Mouse (Mus musculus) heart, postnatal 10 days (tissue): ENCODE results near the gene Cyb5r3. TPM values are rescaled to one million over a fixed set of nuclear protein-coding genes. Genes with fewer than 3 reads are reported as not detected.

Experiments used
- DNase-seq, 2 experiments: peaks; one replicate each; pipeline ENCODE4 v3.0.0; 2021
- intact Hi-C: fragments of 180-260 bp; cut with DNase I; formaldehyde crosslinking; loops from one replicate; pipeline ENCODE4 v1.15.1; 2025
- total RNA-seq, 2 experiments: library from RNA; stranded (reverse); gene quantifications; 2 replicates each; pipeline ENCODE4 v1.2.3; 2021

Gene Cyb5r3
- total RNA-seq, 2 experiments from 2014 or later: 133 to 136 TPM

DNA sequence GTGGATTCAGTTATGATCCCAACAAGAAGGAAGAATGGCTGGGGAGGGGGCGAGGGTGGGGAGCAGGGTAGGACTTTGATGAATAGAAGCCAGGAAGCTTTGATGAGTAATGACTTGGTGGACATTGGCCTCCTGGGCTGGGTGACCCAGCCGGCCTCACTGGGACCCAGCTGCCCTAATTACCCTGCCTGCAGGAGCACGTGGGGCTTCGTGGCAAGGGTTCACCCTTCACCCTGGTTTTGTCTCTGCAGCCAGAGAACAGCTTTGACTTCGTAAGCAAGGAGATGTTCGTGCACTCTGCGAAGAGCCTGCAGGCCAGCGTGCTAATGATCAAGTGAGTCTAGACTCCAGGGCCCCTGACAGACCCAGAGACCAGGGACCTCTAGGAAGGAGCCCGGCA is 58.3 kb downstream of the Cyb5r3 start:
- no peak for DNase-seq
- intact Hi-C loops: no loop called here

GRCm38 (mm10) chr15:83112898-83113297 is 59.5 kb downstream of the Cyb5r3 start:
- DNase-seq: peak; percentile 77 to 87
- intact Hi-C loops: loop anchor here (2.0 kb wide), 2 partner anchors 298 to 308 kb away; no protein-coding TSS in a partner anchor

GRCm38 (mm10) chr15:83111874-83112273 is 60.5 kb downstream of the Cyb5r3 start:
- intact Hi-C loops: loop anchor here (2.0 kb wide), 2 partner anchors 297 to 307 kb away; no protein-coding TSS in a partner anchor
- no peak for DNase-seq

DNA sequence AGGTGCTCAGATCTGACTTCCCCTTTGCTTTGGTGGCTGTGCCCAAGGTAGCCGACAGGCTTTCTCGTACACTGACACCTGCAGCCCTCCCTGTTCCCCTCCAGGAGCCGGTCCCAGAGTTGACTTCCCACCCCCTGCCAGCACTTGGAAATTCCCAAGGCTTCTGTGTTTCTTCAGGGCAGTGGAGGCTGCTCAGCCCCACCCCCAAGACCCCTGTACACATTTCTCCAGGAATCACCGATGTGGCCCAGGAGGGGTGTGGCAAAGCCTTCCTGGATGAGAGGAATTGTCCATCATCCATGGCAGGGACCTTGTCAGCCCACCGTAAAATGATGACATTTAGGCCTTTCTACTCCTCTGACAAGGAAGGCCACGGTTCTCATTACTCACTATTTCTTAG is 61.1 kb downstream of the Cyb5r3 start:
- DNase-seq: no peak
- intact Hi-C loops: no loop called here

DNA sequence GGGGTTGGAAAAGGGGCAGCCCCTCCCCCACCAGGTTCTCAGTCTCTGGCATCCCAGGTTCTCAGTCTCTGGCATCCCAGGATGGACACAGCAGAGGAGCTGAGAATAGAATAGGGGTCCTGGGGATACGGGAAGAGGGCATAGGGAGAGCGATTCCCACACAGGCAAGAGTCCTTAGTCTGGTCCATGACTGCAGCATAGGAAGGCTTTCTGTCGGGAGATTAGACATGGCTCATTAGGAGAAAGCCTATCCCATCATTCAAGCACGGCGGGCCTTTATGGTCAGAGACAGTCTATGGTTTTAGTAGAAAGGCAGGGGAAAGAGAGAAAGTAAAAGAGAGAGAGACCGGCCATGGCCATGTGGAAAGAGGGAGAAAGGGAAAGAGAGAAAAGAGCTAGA is 64.6 kb downstream of the Cyb5r3 start:
- intact Hi-C loops: no loop called here

DNA sequence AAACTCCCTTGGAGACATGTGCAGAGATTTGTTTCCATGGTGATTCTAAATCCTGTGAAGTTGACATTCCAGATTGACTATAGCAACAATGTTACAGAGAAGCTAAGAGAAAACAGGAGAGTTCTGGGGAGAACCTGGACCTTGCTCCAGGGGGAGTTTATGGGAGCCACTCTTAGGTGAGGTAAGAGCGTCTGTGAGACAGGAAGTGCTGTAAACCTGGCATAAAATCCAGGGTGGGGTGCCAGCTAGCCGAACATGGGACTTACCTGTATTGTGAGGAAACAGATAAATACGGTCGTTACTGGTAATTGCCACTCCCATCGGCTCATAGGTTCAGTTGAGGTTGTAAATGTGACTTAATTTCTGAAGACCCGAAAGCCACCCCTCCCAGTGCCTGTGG is 66.0 kb downstream of the Cyb5r3 start:
- intact Hi-C loops: no loop called here
- no peak for DNase-seq

More for the DNA sequence above, 64.6 kb downstream of the Cyb5r3 start:
- no peak for DNase-seq

Other genes with a start within 250 kb of the Cyb5r3 start
- 10 to 100 TPM; 60.7 to 67.9 TPM for gene Tcf20, start 184.7 kb downstream of the Cyb5r3 start, total RNA-seq
- 1 to 10 TPM; 1.6 to 2.2 TPM for gene Nfam1, start 139.3 kb downstream of the Cyb5r3 start, total RNA-seq
- 10 to 100 TPM; 54.6 to 59.1 TPM for gene Serhl, start 83.1 kb downstream of the Cyb5r3 start, total RNA-seq
- gene Rrp7a, start 49.8 kb downstream of the Cyb5r3 start, total RNA-seq: 10 to 100 TPM; 37.3 to 46.2 TPM
- 10 to 100 TPM; 45.7 to 47.3 TPM for gene Poldip3, start 23.2 kb downstream of the Cyb5r3 start, total RNA-seq
- gene A4galt, start 79.2 kb upstream of the Cyb5r3 start, total RNA-seq: 1 to 10 TPM; 5.3 to 7.5 TPM
- 10 to 100 TPM; 15.6 to 20.2 TPM for gene Arfgap3, start 177.7 kb upstream of the Cyb5r3 start, total RNA-seq